Mouse (Mus musculus) forebrain, embryonic 14.5 days (tissue): ENCODE results near the gene Gm43518. TPM values are rescaled to one million over a fixed set of nuclear protein-coding genes. Genes with fewer than 3 reads are reported as not detected.

Experiments
- polyA plus RNA-seq: library from polyadenylated mRNA; unstranded; fragments of >200 nt; fragmentation: Nextera tagmentation; extraction: Ambion mirVana; gene quantifications from 2 replicates; pipeline ENCODE4 v1.2.1, GENCODE M21; 2014

The Gm43518 gene
- polyA plus RNA-seq, 1 experiment from 2014 or later: 0.70 TPM

Other genes with a start within 250 kb of the Gm43518 start
- gene Clip1, start 242.8 kb upstream of the Gm43518 start, polyA plus RNA-seq: 45.9 and 55.6 TPM in 2 replicates
- gene Zcchc8, start 206.3 kb upstream of the Gm43518 start, polyA plus RNA-seq: 70.3 and 79.8 TPM in 2 replicates
- gene Rsrc2, start 178.0 kb upstream of the Gm43518 start, polyA plus RNA-seq: 126 and 143 TPM in 2 replicates
- gene Kntc1, start 177.7 kb upstream of the Gm43518 start, polyA plus RNA-seq: 11.4 and 12.9 TPM in 2 replicates
- gene Hcar2, start 61.9 kb upstream of the Gm43518 start, polyA plus RNA-seq: not detected in 2 replicates
- 0.17 and 0.27 TPM in 2 replicates for gene Hcar1, start 47.4 kb upstream of the Gm43518 start, polyA plus RNA-seq
- gene Denr, start 20.2 kb upstream of the Gm43518 start, polyA plus RNA-seq: 95.3 and 127 TPM in 2 replicates
- 4.3 and 5.3 TPM in 2 replicates for gene Ccdc62, start 3.3 kb downstream of the Gm43518 start, polyA plus RNA-seq
- 12.4 and 27.1 TPM in 2 replicates for gene Hip1r, start 46.2 kb downstream of the Gm43518 start, polyA plus RNA-seq
- gene Vps37b, start 104.9 kb downstream of the Gm43518 start, polyA plus RNA-seq: 70.5 and 86.6 TPM in 2 replicates
- 6.8 and 7.9 TPM in 2 replicates for gene Abcb9, start 168.4 kb downstream of the Gm43518 start, polyA plus RNA-seq
- gene Ogfod2, start 184.9 kb downstream of the Gm43518 start, polyA plus RNA-seq: 19.8 and 21.0 TPM in 2 replicates
- gene Arl6ip4, start 188.7 kb downstream of the Gm43518 start, polyA plus RNA-seq: 52.1 and 56.5 TPM in 2 replicates